Mouse (Mus musculus) cerebellum, postnatal 14 days (tissue): ENCODE measurements at regions not wholly inside any gene's neighbourhood (a gene's known extent, or its start where the extent isn't known, plus 50 kb on each side); places are given as distances from the start of the nearest gene placed in this dataset.
A peak's percentile ranks its signal among the peaks of the same experiment; 100 is the strongest.

ENCODE experiments used
- DNase-seq, 2 experiments: peaks; one replicate each; pipeline ENCODE4 v3.0.0; 2021; ENCODE audit warnings: mixed read lengths in 2 of 2

DNA sequence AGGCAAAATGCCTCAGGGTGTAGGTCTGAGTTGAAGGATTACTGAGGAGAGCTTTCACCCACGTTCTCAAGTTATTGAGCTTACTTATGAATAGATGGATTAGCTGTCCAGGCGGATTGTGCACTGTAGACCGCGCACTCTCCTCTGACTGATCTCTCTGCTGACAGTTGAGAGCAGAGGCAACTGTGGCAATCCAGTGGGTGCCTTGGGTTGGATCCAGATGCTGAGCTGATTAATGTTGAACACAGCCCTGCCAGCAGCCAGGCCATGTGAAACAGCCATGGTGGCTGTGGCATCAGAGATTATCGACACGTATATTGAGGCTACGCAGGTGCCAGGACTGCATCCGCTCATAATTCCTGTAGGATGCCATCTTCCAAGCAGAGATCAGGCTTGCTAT lies 53.6 kb downstream of the Gm10320 start:
- DNase-seq: no peak

DNA sequence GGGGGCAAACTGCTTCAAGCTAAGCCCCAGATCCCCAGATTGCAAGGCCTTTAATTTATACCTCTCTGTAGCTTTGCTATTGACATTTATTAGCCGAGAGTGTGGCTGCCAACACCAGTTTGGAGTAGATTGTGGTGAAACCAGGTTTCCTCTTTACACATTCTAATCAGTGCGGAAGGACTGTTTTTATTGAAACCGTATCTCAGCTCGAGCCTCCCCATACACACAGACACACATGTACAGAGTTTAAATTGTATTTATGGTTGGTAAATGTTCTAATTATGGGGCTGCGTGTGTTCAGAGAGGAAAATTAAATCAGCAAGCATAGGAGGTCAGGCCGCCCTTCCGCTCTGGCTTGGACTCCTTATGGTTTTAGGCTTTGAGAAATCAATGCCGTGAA lies 54.8 kb downstream of the Gm10320 start:
- DNase-seq: no peak

DNA sequence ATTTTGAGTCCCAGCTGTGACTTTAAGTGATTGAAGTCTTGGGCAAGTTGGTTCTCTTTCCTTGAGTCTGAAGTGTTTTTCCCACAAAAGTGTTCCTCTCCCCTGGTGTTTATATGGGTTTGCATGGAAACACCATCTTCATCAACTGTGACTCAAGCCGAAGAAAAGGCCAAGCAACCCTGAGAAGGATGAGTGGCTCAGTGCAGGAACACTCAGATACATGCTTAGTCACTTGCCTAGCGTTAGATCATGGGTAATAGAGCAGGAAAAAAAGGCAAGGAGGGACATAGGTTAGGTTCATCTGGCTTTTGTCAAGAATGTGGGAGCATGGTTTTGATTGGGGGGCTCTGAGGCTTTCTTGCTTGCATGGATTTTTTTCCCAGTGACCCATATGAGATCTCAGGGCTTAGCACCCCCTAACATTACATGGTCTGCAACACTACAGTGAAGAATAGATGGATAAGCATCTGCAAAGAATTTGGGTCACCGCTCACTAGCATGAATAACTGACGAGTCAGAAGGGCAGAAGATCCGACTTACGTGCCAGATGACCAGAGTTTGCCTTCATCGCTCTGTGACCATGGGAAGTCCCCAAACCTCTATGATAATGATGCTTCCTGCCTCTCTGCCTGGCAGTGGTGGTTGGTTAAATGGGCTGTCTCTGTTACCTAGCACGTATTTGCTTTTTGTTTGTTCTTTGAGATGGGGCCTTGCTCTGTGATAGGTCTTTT lies 56.4 kb downstream of the Gm10320 start:
- DNase-seq: no peak

- DNase-seq: no peak
These were observed 62.0 kb downstream of the Gm10320 start for GRCm38 (mm10) chr13:98429851-98430250.

- peak; percentile 11 to 20 for DNase-seq
These were observed 64.1 kb downstream of the Gm10320 start for GRCm38 (mm10) chr13:98427660-98428059.

- no peak for DNase-seq
These were observed 66.8 kb downstream of the Gm10320 start for GRCm38 (mm10) chr13:98425026-98425425.

- DNase-seq: no peak
These were observed 67.8 kb downstream of the Gm10320 start for GRCm38 (mm10) chr13:98424000-98424399.

GRCm38 (mm10) chr13:98420419-98421043 lies 66.5 kb downstream of the Foxd1 start:
- DNase-seq: no peak

DNA sequence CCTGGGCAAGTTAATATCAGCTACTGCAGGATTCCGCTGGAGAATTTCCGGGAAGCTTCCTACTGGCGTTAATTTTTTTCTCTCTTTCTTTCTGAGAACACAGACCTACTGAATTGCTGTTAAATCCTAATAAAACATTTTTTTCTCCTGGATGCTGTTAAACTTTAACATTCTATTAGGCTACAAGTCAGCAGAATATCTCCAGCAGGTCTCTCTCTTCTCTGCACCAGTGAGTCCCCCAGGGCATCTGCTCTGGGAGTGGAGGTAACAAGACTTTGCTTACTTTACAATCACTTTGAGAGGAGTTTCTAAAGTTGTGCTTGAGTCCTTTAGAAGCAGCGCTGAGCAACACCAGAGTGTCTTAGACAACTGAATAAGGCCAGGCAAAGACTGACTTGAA lies 63.7 kb downstream of the Foxd1 start:
- no peak for DNase-seq

DNA sequence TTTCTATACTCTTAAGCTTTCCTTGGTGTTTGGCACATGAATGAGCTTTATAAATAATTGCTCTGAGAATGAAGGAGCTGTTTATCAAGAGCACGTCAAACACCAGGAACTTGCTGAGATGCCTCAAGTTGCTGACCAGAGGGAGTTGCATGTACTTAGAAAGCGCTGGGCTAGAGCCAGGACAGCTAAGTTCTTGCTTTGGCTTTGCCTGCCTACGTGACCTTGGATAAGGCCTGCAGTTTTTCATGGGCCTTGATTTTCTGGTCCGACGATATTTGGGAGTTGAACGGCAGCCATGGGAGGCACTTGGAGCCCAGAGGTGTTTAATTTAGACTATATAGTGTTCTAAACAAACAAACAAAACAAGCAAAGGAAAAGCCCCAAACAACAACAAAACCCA lies 62.4 kb downstream of the Foxd1 start:
- no peak for DNase-seq

DNA sequence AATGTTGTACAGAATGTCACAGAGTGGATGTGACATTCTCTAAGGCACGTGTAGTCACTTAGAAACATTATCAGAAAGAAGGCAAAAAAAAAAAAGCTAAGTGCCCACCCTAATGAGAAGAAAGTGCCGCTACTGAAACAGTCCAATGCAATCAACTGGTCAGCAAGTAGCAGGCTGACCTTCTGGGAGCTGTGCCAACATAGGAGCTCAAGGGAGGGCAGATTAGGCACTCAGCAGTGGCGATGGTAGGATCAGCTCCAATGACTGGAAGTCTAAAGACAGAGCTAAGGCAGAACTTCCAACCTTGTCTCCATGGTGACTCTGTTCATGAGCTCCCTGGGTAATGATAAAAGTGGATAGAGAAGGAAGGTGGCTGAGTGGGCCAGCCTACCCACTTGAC lies 60.8 kb downstream of the Foxd1 start:
- DNase-seq: peak; percentile 33 to 40

GRCm38 (mm10) chr13:98413233-98413632 lies 59.2 kb downstream of the Foxd1 start:
- no peak for DNase-seq
